Mouse (Mus musculus): ENCODE results near the gene Gm10912.
"Not testable (repeated sequence)": the region's sequence is repeated elsewhere in the genome, so short reads cannot be mapped to it uniquely, and the experiment has no call there.

DNA sequence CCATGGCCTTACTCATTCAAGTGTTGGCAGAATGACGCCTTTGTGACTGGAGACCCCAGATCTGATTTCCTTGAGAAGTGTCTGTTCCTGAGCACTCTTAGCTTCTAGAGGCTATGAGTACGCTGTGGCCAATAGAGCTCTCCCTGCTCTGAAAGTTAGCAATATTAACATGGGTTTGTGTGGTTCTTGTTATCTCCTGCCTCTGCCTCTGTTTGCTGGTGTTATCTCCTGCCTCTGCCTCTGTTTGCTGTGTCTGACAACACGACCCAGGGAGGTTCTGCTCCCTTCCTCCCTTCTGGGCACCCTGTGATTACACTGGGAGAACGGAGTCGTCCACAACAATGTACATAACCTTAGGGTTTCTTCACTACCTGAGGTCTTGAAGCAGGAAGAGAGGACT lies 12.7 kb downstream of the Gm10912 start:
- TF ChIP-seq GATA1 (IDR thresholded peaks at IDR 0.05; ENCODE audit: borderline replicate concordance, low read length): 0 out of 3 replicates have a peak, but pooled peaks have one; percentile 10
- TF ChIP-seq FLI1 (IDR thresholded peaks at IDR 0.05; ENCODE audit: low read length): not testable (repeated sequence)
